Mouse (Mus musculus) heart, adult 18-20 months (tissue): ENCODE measurements around the gene Med29. TPM values are rescaled to one million over a fixed set of nuclear protein-coding genes. Genes with fewer than 3 reads are reported as not detected.

ENCODE experiments used
- DNase-seq, 2 experiments: peaks; one replicate each; pipeline ENCODE4 v3.0.0; 2021 to 2022; ENCODE audit warnings: mixed read lengths in 1 of 2
- long read RNA-seq, 2 experiments: library from polyadenylated mRNA; stranded (forward); transcript quantifications; one replicate each; pipeline ENCODE4 v2.0.0; 2021
- total RNA-seq, 2 experiments: library from RNA; stranded (reverse); gene quantifications; 2 replicates each; pipeline ENCODE4 v1.2.3; 2021

Gene Med29
- total RNA-seq, result 10 to 100 TPM; 21.8 TPM
- long read RNA-seq, experiment 1, transcript Med29-201 (4 exons, 1,281 nt), result major isoform, 54 of 60 reads
- long read RNA-seq, experiment 1, partial matches to known transcripts, result 1 of 60 reads
- long read RNA-seq, experiment 1, other reads (novel, unspliced or antisense), result 5 of 60 reads
- long read RNA-seq, experiment 2, transcript Med29-201 (4 exons, 1,281 nt), result major isoform, 34 of 37 reads
- long read RNA-seq, experiment 2, partial matches to known transcripts, result 0 of 37 reads
- long read RNA-seq, experiment 2, other reads (novel, unspliced or antisense), result 3 of 37 reads

GRCm38 (mm10) chr7:28392429-28393271 is at the start of gene Med29, which contains the start of gene Paf1:
Gene Med29 (minus strand): TSS chr7:28392708.
Gene Paf1 (plus strand): TSS chr7:28392951.
- DNase-seq, result peak; percentile 98 to 99

- DNase-seq, result no peak
Observed at GRCm38 (mm10) chr7:28441776-28442485, 49.4 kb upstream of the Med29 start.

DNA sequence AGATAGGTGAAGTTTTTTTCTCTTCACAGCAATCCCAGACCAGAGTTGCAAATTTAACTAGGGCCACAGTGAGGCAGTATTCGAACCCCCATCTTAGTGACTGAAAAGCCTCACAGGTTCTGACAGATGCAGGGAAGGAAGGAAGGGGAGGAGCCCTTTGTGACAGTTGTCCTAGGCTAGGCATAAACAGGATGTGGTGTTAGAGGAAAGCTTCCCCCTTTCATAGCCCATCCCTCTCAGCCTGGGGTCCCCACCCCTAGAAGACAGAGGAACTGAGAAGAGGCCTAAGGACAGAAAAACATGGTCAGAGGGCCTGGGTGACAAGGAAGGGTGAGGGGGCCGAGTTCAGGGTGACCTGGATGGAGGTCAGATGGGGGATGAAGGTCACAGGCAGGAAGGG is 48.2 kb upstream of the Med29 start:
- DNase-seq, result peak; percentile 41 to 82

- no peak for DNase-seq
Observed at GRCm38 (mm10) chr7:28438771-28439170, 46.3 kb upstream of the Med29 start.

GRCm38 (mm10) chr7:28437964-28438363 is 45.5 kb upstream of the Med29 start:
- no peak for DNase-seq

DNA sequence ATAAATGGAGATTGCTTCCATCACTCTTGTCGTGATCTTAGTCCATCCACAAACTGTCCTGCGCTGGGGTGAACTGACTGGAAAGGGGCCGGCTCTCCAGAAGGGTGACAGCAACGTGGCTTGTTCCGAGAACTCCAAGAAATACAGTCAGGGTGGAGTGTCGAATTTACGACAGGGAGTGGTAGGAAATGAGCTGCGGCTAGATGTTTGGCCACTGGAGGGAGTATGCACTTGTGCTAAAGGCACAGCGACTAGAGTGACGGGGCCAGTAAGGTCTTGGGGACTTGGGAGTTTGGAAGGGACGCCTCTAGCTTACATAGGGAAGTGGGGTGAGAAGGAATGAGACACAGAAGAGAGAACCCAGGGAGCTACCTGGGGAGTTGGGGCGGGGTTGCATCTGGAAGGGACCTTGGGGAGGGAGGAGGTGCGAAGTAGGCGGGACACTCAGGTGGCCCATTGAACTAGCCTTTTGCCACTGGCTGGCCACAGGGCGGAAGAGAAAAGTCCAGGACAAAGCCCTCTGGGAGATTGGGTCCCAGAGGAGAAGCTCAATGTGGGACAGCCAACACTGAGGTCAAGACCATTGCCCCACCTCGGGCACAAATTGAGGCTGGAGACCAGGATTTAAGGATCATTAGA is 44.5 kb upstream of the Med29 start, which contains the start of gene Gmfg:
Gmfg (plus strand) TSS at position 516 of the 639 bp plus-strand sequence.
- DNase-seq, result peak in 1 of 2 experiments; percentile 88

DNA sequence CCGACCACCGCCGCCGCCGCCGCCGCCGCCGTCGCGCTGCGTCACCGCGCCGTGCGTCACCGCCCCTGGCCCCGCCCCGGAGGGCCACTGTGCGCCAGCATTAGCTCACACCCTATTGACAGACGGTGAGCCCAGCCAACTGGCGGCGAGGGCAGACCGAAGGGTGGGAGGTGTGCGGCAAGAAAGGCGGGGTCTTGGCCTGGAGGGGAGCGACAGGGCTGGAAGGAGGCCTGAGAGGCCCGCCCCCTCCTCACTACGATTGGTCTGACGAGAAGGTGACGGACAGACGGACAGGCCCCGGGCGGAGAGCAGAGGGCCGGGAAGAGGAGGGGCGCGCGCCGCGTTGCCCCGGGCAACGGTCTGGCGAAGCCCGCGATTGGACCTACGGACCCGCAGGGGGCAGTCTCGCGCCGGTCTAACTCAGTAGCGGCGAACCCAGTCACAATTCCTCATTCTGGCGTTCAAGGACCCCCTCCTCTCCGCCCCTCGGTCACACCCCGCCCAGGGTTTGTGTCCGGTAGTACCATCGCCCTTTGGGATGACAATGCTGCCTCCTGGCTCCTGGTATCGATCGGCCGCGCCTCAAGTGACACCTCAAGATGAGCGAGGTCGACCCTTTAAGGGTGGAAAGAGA is 43.9 kb upstream of the Med29 start:
- peak; percentile 100 for DNase-seq

- peak in 1 of 2 experiments; percentile 47 for DNase-seq
Observed at GRCm38 (mm10) chr7:28435660-28436259, 43.3 kb upstream of the Med29 start.

DNA sequence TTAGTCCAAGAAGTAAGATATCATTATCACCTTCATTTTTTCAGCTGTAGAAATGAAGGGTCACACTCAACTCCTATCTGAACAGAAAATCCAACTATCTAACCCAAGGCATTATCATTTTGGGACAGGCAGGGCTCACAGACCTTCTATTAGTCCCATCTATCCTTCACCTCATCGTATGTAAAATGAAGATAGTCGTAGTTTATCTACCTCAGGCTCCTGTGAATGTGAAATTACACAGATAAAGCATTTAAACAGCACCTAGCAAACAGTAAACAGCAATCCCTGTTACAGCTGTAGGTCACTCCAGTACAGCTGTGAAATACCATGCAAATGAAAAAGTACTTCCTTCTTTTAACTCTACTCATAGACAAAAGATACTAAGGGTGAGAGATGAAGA is 39.7 kb upstream of the Med29 start:
- DNase-seq, result no peak

GRCm38 (mm10) chr7:28430512-28430911 is 38.0 kb upstream of the Med29 start:
- DNase-seq, result no peak

DNA sequence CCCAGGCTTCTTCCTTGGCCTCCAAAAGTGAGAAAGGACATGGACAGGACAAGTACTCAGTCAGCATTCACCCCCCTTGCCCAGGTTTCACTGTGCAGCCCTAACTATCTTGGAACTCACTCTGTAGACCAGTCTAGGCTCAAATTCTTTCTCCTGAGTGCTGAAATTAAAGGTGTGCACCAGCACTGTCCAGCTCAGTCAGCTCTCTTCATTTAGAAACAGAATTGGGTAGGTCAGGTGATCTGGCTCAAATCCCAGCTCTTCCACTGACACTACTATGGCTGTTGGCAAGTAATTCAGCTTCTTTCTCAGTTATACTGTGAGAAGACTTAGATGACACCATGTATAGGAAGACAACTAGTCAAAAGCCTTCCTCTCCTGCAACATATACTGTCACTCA is 35.2 kb upstream of the Med29 start:
- DNase-seq, result peak; percentile 46 to 55

DNA sequence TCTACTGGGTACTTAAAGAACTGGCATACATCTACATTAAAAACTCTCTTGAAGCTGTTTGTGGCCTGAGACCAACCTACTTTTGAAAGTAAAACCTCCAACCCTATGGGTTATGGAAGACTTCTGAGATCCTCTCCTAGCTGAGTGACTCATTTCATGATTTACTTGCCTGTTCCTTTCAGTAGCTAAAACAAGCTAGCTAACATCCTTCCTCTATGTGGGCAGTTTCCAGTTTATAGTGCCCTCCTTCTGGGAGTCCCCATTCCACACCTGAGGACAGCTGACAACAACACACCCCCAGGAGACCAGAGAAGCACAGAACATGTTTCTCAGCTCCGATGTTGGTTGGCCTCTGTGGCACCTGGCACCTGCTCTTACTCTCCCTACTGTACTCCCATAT is 30.5 kb upstream of the Med29 start:
- no peak for DNase-seq

DNA sequence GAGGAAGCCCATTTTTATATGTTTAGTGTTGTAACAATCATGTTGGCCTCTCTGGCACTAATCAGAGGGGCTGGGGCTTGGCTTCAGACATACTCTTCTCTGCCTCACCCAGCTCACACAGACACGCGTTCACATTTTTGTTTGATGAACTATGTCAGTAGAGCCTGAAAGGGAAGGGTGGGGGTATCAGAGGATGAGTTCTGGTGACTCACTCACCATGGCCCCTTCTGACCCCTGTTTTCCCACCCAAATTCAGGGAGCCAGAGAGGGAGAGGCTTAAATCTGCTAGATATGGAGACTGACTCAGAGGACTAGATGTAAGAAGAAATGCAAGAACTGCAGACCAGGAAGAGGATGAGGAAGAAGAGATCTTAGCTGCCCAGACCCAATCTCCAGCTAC is 26.9 kb upstream of the Med29 start:
- DNase-seq, result no peak

DNA sequence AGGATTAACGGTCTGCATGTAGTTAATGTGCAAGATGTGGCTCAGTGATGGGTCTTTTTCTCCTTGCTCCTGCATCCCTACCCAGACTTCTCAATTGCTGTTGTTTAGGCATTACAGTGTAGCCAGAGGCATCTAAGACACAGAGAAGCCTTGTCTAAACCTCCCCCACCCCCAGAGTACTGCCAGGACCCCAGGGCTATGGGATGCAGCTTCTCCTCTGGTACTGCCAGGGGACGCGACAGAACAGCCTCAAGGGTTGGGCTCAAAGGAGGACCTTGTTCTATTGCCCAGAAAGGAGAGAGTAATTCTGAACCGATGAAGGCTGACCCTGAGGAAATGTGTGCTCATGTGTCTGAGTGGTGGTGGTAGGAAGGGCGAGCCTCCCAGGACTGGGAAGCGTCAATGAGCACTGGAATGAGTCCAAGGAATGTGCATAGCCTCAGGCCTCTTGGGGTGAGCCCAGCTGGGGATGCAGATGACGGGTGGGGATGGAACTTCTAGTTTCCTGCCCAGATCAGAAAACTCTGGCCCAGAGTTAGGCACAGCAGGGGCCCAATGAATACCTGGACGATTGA is 25.7 kb upstream of the Med29 start:
- DNase-seq, result peak; percentile 82 to 89

DNA sequence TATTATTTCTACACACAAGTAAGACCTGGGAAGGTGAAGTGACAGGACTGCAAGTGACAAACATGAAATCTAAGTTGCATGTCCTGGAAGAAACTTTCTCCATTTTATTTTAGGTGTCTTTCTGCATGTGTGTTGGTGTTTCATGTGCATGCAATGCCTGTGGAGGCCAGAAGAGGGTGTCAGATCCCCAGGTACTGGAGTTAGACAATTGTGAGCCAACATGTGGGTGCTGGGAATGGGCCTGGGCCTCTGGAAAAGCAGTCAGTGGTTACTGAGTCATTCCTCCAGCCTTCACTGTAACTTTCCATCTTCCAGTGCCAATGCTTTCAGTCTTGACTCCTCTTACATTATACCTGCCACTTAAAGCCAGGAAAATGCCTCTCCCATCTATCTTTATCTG is 24.9 kb upstream of the Med29 start:
- DNase-seq, result no peak

- DNase-seq, result no peak
Observed at GRCm38 (mm10) chr7:28412826-28413225, 20.3 kb upstream of the Med29 start.

DNA sequence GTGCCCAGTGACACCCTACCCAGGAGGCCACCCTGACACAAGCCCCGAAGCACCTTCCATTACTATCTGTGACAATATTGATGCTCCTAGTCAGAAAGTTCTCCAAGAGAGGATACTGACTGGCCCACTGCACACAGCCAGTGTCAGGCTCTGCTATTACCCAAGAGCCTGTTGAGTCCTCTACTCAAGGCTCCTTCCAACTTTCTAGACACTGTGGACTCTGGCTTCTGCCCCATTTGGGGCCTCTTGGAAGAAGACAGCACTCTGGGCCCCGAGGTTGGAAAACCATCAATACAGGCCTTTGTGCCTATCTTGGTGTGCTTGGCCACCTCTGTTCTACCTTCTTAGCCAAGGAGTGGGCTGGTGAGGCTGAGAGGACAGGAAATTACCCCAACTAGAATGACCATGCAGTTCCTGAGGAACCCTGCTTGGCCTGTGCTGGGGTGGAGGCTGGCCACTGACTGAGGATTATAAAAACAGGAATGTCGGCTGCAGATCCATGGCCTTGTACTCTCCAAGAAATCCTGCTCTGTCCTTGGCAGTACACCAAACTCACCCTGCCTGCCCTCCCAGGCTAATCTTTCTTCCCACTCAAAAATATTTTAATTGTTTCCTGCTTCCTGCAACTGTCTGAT is 18.4 kb upstream of the Med29 start:
- DNase-seq, result peak; percentile 80 to 89

DNA sequence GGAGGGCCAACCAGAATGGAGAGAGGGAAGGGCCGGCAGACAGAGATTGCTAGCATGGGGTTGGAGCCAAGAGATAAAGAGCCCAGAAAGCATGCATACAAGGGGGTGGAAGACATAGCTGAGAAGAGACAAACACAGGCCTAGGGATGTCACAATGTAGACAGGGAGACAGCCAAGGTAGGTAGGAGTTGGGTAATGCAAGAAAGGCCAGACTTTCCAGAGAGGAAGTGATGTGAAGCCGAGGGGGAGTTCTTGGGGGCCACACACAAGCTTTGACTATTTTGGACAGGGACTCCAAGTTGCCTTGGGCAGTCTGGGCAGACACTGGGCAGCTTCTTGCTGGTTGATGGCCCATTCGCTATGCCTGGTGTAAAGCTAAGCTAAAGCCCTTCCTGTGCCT is 9.4 kb upstream of the Med29 start:
- DNase-seq, result no peak

DNA sequence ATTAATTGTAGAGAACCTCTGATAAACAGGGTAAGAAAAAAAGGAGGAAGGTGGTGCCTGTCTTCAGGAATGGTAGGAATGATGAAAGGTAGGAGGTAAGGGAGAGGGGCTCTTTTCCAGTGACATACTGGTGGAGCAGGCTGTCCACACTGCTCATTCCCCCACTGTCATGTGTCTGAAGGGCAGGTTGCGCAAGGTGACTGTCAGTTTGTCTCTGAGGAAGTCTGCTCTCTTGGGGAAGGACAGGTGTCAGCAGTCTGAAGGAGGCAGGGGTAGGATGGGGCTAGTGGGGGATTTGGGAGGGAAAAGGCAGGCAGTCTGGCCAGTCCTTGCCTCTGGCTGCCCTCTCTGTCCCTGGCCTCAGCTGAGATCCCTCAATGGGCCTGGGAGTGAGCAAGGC is 8.5 kb upstream of the Med29 start:
- no peak for DNase-seq

- no peak for DNase-seq
Observed at GRCm38 (mm10) chr7:28398696-28399340, 6.3 kb upstream of the Med29 start.
